Mouse (Mus musculus) liver, embryonic 16.5 days (tissue): ENCODE measurements around the gene Rapgef4. TPM values are rescaled to one million over a fixed set of nuclear protein-coding genes. Genes with fewer than 3 reads are reported as not detected.

ENCODE experiments used
- ATAC-seq: fragments of 200-750 bp; cut with Nextera tagmentation; 2 replicates; pipeline ENCODE4 v1.8.0; 2017; ENCODE audit warnings: low read depth, mild to moderate bottlenecking, moderate number of reproducible peaks, moderate library complexity
- H3K27ac ChIP-seq: fragments of 300-500 bp; sonication (generic); 2 replicates; pipeline ENCODE4 v1.5.1; 2014; ENCODE audit warnings: mild to moderate bottlenecking, low read length
- H3K27me3 ChIP-seq: fragments of 300-500 bp; sonication (generic); 2 replicates; pipeline ENCODE4 v1.6.1; 2014; ENCODE audit warnings: low read depth, low read length, mixed read lengths; ENCODE audit not compliant: control insufficient read depth, insufficient read depth
- H3K36me3 ChIP-seq: fragments of 300-500 bp; sonication (generic); 2 replicates; pipeline ENCODE4 v1.6.1; 2014; ENCODE audit warnings: mild to moderate bottlenecking; ENCODE audit not compliant: control insufficient read depth, insufficient read depth
- H3K4me1 ChIP-seq: fragments of 300-500 bp; sonication (generic); 2 replicates; pipeline ENCODE4 v1.6.1; 2014; ENCODE audit warnings: low read depth, low read length, mixed read lengths; ENCODE audit not compliant: control insufficient read depth
- H3K4me2 ChIP-seq: fragments of 300-500 bp; sonication (generic); 2 replicates; pipeline ENCODE4 v1.6.1; 2014; ENCODE audit warnings: low read depth, low read length, mixed read lengths
- H3K4me3 ChIP-seq: fragments of 300-500 bp; sonication (generic); 2 replicates; pipeline ENCODE4 v1.5.1; 2014; ENCODE audit warnings: low read depth, mild to moderate bottlenecking, low read length
- H3K9ac ChIP-seq: fragments of 300-500 bp; sonication (generic); 2 replicates; pipeline ENCODE4 v1.6.1; 2014; ENCODE audit warnings: low read depth, low read length
- H3K9me3 ChIP-seq: fragments of 300-500 bp; sonication (generic); replicated peaks from 2 replicates; pipeline ENCODE4 v1.6.1; 2016; ENCODE audit warnings: low read length; ENCODE audit not compliant: control insufficient read depth
- WGBS: fragments of 180-500 bp; shearing (Covaris S2); extraction: QIAGEN DNeasy Blood & Tissue Kit; methylation state at CpG from one replicate; pipeline ENCODE4 v1.1.7; 2014; ENCODE audit not compliant: insufficient replicate concordance; 5-methylcytosine and 5-hydroxymethylcytosine counted together
- polyA plus RNA-seq: library from polyadenylated mRNA; unstranded; fragments of >200 nt; fragmentation: Nextera tagmentation; extraction: Ambion mirVana; gene quantifications from 2 replicates; pipeline ENCODE4 v1.2.1, GENCODE M21; 2015

Gene Rapgef4
- polyA plus RNA-seq, 1 experiment from 2014 or later = 7.8 TPM

GRCm38 (mm10) chr2:72260704-72261103, 279.7 kb downstream of the Rapgef4 start:
- H3K4me2 ChIP-seq = no peak overlapping the region
- no peaks in the 10 kb centered on the region for H3K9me3 ChIP-seq
- H3K27me3 ChIP-seq = no peaks in the 10 kb centered on the region
- 42% methylated on average over 1 of the region's 1 CpGs for WGBS
- H3K27ac ChIP-seq = no peak overlapping the region
- no peak overlapping the region for H3K4me3 ChIP-seq
- ATAC-seq = peak; percentile 16; the same call in 1 of the 2 replicates
- H3K4me1 ChIP-seq = no peaks in the 10 kb centered on the region; the same call in 1 of the 2 replicates
- H3K36me3 ChIP-seq = no peaks in the 10 kb centered on the region
- H3K9ac ChIP-seq = no peak overlapping the region

- H3K27me3 ChIP-seq = no peaks in the 10 kb centered on the region
- ATAC-seq = no peak
- no peak overlapping the region for H3K9ac ChIP-seq
- no peaks in the 10 kb centered on the region; the same call in 1 of the 2 replicates for H3K9me3 ChIP-seq
- no peaks in the 10 kb centered on the region for H3K36me3 ChIP-seq
- H3K4me1 ChIP-seq = no peaks in the 10 kb centered on the region; the same call in 1 of the 2 replicates
- 56% methylated on average over 6 of the region's 6 CpGs for WGBS
- no peak overlapping the region for H3K4me2 ChIP-seq
- H3K27ac ChIP-seq = no peak overlapping the region
- H3K4me3 ChIP-seq = no peak overlapping the region
Observed at GRCm38 (mm10) chr2:72262814-72263480, 281.9 kb downstream of the Rapgef4 start.

- Histone ChIP-seq H3K9ac (no peak overlapping the region), H3K36me3 (no peaks in the 10 kb centered on the region), H3K9me3 (no peaks in the 10 kb centered on the region; the same call in 1 of the 2 replicates), H3K4me2 (no peak overlapping the region), H3K27ac (no peak overlapping the region), H3K4me1 (no peaks in the 10 kb centered on the region), H3K27me3 (no peaks in the 10 kb centered on the region), H3K4me3 (no peak overlapping the region)
- ATAC-seq = no peak
- 69% methylated on average over 6 of the region's 6 CpGs for WGBS
Observed at GRCm38 (mm10) chr2:72267390-72267789, 286.4 kb downstream of the Rapgef4 start.

- no peaks in the 10 kb centered on the region for H3K4me1 ChIP-seq
- no peaks in the 10 kb centered on the region for H3K27me3 ChIP-seq
- no peak overlapping the region for H3K9ac ChIP-seq
- H3K36me3 ChIP-seq = no peaks in the 10 kb centered on the region
- H3K9me3 ChIP-seq = no peaks in the 10 kb centered on the region; the same call in 1 of the 2 replicates
- H3K27ac ChIP-seq = no peak overlapping the region
- no peak overlapping the region for H3K4me2 ChIP-seq
- WGBS = 56% methylated on average over 4 of the region's 4 CpGs
- ATAC-seq = no peak
- H3K4me3 ChIP-seq = no peak overlapping the region
Observed at GRCm38 (mm10) chr2:72269651-72270341, 288.8 kb downstream of the Rapgef4 start.

- ATAC-seq = no peak
- WGBS = 60% methylated on average over 4 of the region's 4 CpGs
- no peaks in the 10 kb centered on the region for H3K36me3 ChIP-seq
- H3K9me3 ChIP-seq = no peaks in the 10 kb centered on the region
- H3K4me1 ChIP-seq = no peaks in the 10 kb centered on the region
- no peaks in the 10 kb centered on the region; the same call in 1 of the 2 replicates for H3K27me3 ChIP-seq
- no peak overlapping the region for H3K4me2 ChIP-seq
- no peak overlapping the region for H3K4me3 ChIP-seq
- H3K27ac ChIP-seq = no peak overlapping the region
- no peak overlapping the region for H3K9ac ChIP-seq
Observed at GRCm38 (mm10) chr2:72278247-72278873, 297.3 kb downstream of the Rapgef4 start.

- ATAC-seq = no peak
- H3K36me3 ChIP-seq = no peaks in the 10 kb centered on the region
- 73% methylated on average over 5 of the region's 5 CpGs for WGBS
- H3K27me3 ChIP-seq = no peaks in the 10 kb centered on the region; the same call in 1 of the 2 replicates
- H3K4me2 ChIP-seq = no peak overlapping the region
- no peaks in the 10 kb centered on the region for H3K4me1 ChIP-seq
- no peaks in the 10 kb centered on the region for H3K9me3 ChIP-seq
- H3K9ac ChIP-seq = no peak overlapping the region
- no peak overlapping the region for H3K4me3 ChIP-seq
- no peak overlapping the region for H3K27ac ChIP-seq
Observed at GRCm38 (mm10) chr2:72280524-72280923, 299.5 kb downstream of the Rapgef4 start.

GRCm38 (mm10) chr2:72281971-72282370, 300.9 kb downstream of the Rapgef4 start:
- H3K27ac ChIP-seq = no peak overlapping the region
- no peaks in the 10 kb centered on the region for H3K9me3 ChIP-seq
- H3K4me1 ChIP-seq = no peaks in the 10 kb centered on the region
- no peak overlapping the region for H3K9ac ChIP-seq
- no peak overlapping the region for H3K4me3 ChIP-seq
- 64% methylated on average over 14 of the region's 14 CpGs for WGBS
- H3K4me2 ChIP-seq = no peak overlapping the region
- H3K36me3 ChIP-seq = no peaks in the 10 kb centered on the region
- no peak for ATAC-seq
- no peaks in the 10 kb centered on the region; the same call in 1 of the 2 replicates for H3K27me3 ChIP-seq

GRCm38 (mm10) chr2:72282733-72283132, 301.7 kb downstream of the Rapgef4 start:
- Histone ChIP-seq H3K9me3 (no peaks in the 10 kb centered on the region), H3K27ac (no peak overlapping the region), H3K27me3 (no peaks in the 10 kb centered on the region; the same call in 1 of the 2 replicates), H3K9ac (no peak overlapping the region), H3K4me1 (peaks cover 7% of the 10 kb centered on the region), H3K4me3 (no peak overlapping the region), H3K36me3 (no peaks in the 10 kb centered on the region), H3K4me2 (no peak overlapping the region)
- 55% methylated on average over 4 of the region's 4 CpGs for WGBS
- ATAC-seq = no peak

GRCm38 (mm10) chr2:72284689-72285088, 303.6 kb downstream of the Rapgef4 start:
- Histone ChIP-seq H3K4me3 (no peak overlapping the region), H3K9ac (no peak overlapping the region), H3K27ac (no peak overlapping the region), H3K27me3 (no peaks in the 10 kb centered on the region; the same call in 1 of the 2 replicates), H3K36me3 (no peaks in the 10 kb centered on the region), H3K4me1 (peaks cover 14% of the 10 kb centered on the region), H3K9me3 (no peaks in the 10 kb centered on the region), H3K4me2 (no peak overlapping the region)
- WGBS = 66% methylated on average over 7 of the region's 7 CpGs
- no peak for ATAC-seq
